Mouse (Mus musculus): ENCODE results near the gene Dscam. TPM values are rescaled to one million over a fixed set of nuclear protein-coding genes. Genes with fewer than 3 reads are reported as not detected.

Gene Dscam
- polyA plus RNA-seq, 1 experiment from 2014 or later: 0.05 TPM

DNA sequence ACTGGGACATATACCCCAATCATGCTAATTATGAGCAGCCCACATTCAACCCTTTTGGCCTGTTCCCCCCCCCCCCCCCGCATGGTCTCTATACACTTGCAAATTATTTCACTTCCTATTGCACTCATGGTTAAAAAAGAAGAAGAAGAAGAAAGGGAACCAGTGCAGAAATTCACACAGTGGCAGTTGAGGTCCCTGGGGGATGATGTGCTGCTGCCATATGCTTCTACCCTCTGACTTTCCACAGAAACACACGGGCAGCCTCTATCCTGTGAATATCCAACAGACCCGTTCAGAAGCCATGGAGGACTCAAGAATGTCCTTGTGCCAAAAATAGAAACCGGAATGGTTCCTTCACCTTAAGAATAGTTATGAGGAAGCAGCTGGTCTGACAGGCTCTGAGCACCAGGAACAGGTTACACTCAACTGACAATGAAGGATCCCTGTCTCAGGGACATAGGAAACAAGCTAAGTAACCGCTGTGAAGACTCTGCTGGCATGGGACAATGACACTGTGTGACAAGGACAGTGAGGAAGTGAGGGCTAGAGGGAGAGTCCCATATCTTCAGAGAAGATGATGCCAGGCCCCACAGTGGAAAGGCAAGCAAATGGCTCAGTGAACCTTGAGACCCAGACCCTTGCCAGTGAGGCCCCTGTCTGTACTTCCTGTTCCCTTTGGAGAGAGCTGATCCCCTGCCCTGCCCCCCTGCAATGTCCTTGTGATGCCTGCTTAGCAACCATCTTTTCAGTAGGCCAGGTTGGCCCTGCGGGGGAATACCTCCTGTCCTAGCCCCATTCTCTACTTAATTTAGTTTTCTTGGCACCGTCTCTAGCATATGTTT, 545.8 kb downstream of the Dscam start:
- Histone ChIP-seq H3K27ac (no peak overlapping the region), H3K27me3 (ENCODE audit: insufficient read depth, low read length) (0 out of 2 replicates have a peak, but pooled peaks cover 3% of the 10 kb centered on the region), H3K36me3 (ENCODE audit: insufficient read depth, low read length) (no peaks in the 10 kb centered on the region), H3K9ac (ENCODE audit: low read depth, low read length) (no peak overlapping the region), H3K4me2 (ENCODE audit: low read length) (no peak overlapping the region), H3K4me1 (replicated peaks; ENCODE audit: insufficient read depth, low read length) (no peaks in the 10 kb centered on the region), H3K9me3 (replicated peaks; ENCODE audit: low read length) (no peaks in the 10 kb centered on the region), H3K4me3 (replicated peaks; ENCODE audit: low read depth, low read length) (no peak overlapping the region)
- ATAC-seq (replicated peaks; ENCODE audit: low FRiP score, low read depth) (no peak), DNase-seq (ENCODE audit: low spot score) (no peak)
- TF ChIP-seq CTCF (IDR thresholded peaks at IDR 0.05; ENCODE audit: low read depth): no peak
- 71% methylated on average over 7 of the region's 7 CpGs for WGBS

DNA sequence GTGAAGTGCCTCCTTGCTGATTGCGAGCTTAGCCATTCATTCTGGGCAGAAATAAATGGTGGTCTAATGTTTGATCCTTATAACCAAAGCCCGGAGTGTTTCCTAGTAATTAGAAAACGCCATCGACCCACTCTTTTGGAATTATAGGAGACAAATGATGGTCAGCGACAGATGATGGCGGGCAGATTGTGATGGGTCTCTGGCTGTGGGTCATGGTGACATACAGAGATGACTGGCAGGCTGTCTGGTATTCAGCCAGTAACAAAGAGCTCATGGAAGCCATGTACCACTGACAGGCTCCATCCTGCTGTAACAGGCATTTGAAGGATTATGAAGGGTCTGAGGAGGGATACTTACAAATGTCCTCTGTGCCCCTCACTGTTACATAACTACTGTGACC, 549.7 kb downstream of the Dscam start:
- no peak for TF ChIP-seq CTCF (IDR thresholded peaks at IDR 0.05; ENCODE audit: low read depth)
- H3K9me3 ChIP-seq (replicated peaks; ENCODE audit: low read length): no peaks in the 10 kb centered on the region
- WGBS: 87% methylated on average over 6 of the region's 6 CpGs
- no peak overlapping the region for H3K9ac ChIP-seq (ENCODE audit: low read depth, low read length)
- 0 out of 2 replicates have a peak, but pooled peaks cover 3% of the 10 kb centered on the region for H3K27me3 ChIP-seq (ENCODE audit: insufficient read depth, low read length)
- no peaks in the 10 kb centered on the region for H3K36me3 ChIP-seq (ENCODE audit: insufficient read depth, low read length)
- no peak overlapping the region for H3K27ac ChIP-seq
- no peak overlapping the region for H3K4me3 ChIP-seq (replicated peaks; ENCODE audit: low read depth, low read length)
- H3K4me1 ChIP-seq (replicated peaks; ENCODE audit: insufficient read depth, low read length): peaks cover 8% of the 10 kb centered on the region
- no peak for DNase-seq (ENCODE audit: low spot score)
- no peak overlapping the region for H3K4me2 ChIP-seq (ENCODE audit: low read length)
- ATAC-seq (replicated peaks; ENCODE audit: low FRiP score, low read depth): no peak

DNA sequence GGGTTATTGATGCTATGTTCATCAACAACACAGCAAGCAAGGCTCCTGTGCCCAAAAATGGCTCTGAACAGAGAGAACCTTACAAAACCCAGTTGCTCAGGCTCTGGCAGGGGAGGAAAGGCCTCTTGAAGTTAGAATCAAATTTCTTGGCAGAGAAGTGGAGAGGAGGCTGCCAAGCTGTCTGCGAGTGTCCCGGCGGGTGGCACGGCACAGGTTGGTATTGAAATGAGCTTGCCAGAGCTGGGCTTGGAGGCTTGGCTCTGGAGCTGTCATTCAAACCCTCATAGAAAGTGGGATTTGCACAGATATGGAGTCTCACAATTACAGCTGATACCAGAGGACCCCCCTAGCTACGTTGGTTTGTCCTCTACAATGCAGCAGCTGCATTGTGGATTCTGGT, 550.1 kb downstream of the Dscam start:
- TF ChIP-seq CTCF (IDR thresholded peaks at IDR 0.05; ENCODE audit: low read depth): no peak
- ATAC-seq (replicated peaks; ENCODE audit: low FRiP score, low read depth) (no peak), DNase-seq (ENCODE audit: low spot score) (no peak)
- Histone ChIP-seq H3K27ac (no peak overlapping the region), H3K4me3 (replicated peaks; ENCODE audit: low read depth, low read length) (no peak overlapping the region), H3K4me1 (replicated peaks; ENCODE audit: insufficient read depth, low read length) (peaks cover 8% of the 10 kb centered on the region), H3K27me3 (ENCODE audit: insufficient read depth, low read length) (0 out of 2 replicates have a peak, but pooled peaks cover 3% of the 10 kb centered on the region), H3K36me3 (ENCODE audit: insufficient read depth, low read length) (no peaks in the 10 kb centered on the region), H3K9me3 (replicated peaks; ENCODE audit: low read length) (no peaks in the 10 kb centered on the region), H3K9ac (ENCODE audit: low read depth, low read length) (no peak overlapping the region), H3K4me2 (ENCODE audit: low read length) (no peak overlapping the region)
- 75% methylated on average over 5 of the region's 5 CpGs for WGBS

DNA sequence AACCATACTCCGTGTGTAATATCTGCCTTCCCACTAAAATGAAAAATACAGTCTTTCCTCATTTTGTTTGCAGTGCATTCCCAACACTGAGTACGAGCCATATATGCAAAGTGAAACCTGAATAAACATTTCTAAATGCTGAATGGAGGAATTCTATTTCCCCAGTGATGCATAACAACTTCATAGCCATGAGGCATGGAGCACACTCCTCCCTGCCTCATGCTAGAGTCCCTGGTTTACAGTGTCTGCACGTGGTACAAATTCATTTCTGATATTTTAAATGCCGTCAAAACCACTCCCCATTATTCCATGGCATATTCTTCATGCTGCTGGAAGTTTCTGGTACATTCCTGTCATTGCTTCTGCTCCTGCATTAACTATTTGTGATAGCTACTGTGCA, 552.8 kb downstream of the Dscam start:
- Histone ChIP-seq H3K9me3 (replicated peaks; ENCODE audit: low read length) (no peaks in the 10 kb centered on the region), H3K4me1 (replicated peaks; ENCODE audit: insufficient read depth, low read length) (peaks cover 10% of the 10 kb centered on the region), H3K36me3 (ENCODE audit: insufficient read depth, low read length) (no peaks in the 10 kb centered on the region), H3K9ac (ENCODE audit: low read depth, low read length) (no peak overlapping the region), H3K27me3 (ENCODE audit: insufficient read depth, low read length) (0 out of 2 replicates have a peak, but pooled peaks cover 3% of the 10 kb centered on the region), H3K4me2 (ENCODE audit: low read length) (peak overlapping the region; percentile 18; the same call in 1 of the 2 replicates), H3K27ac (no peak overlapping the region), H3K4me3 (replicated peaks; ENCODE audit: low read depth, low read length) (no peak overlapping the region)
- 40% methylated on average over 4 of the region's 4 CpGs for WGBS
- no peak for TF ChIP-seq CTCF (IDR thresholded peaks at IDR 0.05; ENCODE audit: low read depth)
- ATAC-seq (replicated peaks; ENCODE audit: low FRiP score, low read depth): no peak
- DNase-seq (ENCODE audit: low spot score): peak; percentile 14

DNA sequence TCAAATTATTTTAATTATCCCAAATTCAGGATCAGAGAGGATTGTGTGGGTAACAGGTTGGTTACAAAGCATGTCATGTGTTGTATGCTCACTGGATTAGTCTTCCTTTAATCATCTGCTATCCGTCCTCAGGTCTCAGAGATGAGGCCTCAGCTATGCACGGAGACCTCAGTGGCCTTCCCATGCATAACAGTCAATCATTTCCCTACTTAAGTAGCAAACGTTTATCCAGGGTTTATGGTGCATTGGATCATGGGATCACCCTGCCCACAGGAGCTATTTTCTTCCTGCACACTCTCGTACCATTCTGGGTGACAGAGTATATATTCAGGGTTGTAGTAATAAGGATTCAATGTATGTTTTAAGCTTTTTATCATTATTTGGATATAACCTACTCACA, 557.3 kb downstream of the Dscam start:
- DNase-seq (ENCODE audit: low spot score) (peak; percentile 34), ATAC-seq (replicated peaks; ENCODE audit: low FRiP score, low read depth) (0 out of 2 replicates have a peak, but pooled peaks have one; percentile 38)
- no peak for TF ChIP-seq CTCF (IDR thresholded peaks at IDR 0.05; ENCODE audit: low read depth)
- H3K9me3 ChIP-seq (replicated peaks; ENCODE audit: low read length): no peaks in the 10 kb centered on the region
- no peak overlapping the region for H3K9ac ChIP-seq (ENCODE audit: low read depth, low read length)
- WGBS: 27% methylated on average over 4 of the region's 4 CpGs
- no peak overlapping the region for H3K4me2 ChIP-seq (ENCODE audit: low read length)
- H3K4me3 ChIP-seq (replicated peaks; ENCODE audit: low read depth, low read length): no peak overlapping the region
- H3K36me3 ChIP-seq (ENCODE audit: insufficient read depth, low read length): no peaks in the 10 kb centered on the region
- no peak overlapping the region for H3K27ac ChIP-seq
- peaks cover 13% of the 10 kb centered on the region for H3K4me1 ChIP-seq (replicated peaks; ENCODE audit: insufficient read depth, low read length)
- H3K27me3 ChIP-seq (ENCODE audit: insufficient read depth, low read length): no peaks in the 10 kb centered on the region

DNA sequence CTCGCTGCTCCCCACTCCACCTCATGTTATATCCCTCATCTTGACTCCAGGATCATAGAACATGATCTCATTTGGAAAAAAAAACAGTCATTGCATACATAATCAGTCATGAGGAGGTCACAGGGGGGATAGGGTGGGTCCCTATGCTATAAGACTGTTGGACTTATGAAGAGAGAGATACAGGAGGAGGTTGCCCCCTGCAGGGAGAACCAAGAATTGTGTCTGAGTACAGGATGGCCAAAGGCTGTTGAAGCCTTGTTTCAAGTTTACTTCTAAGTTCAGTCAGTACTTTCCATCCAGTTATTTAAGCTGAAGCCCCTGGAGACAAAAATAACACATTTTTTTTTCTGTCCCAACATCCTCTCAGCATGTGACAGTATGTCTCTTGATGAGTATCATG, 559.7 kb downstream of the Dscam start:
- Histone ChIP-seq H3K9me3 (replicated peaks; ENCODE audit: low read length) (no peaks in the 10 kb centered on the region), H3K4me2 (ENCODE audit: low read length) (no peak overlapping the region), H3K27me3 (ENCODE audit: insufficient read depth, low read length) (no peaks in the 10 kb centered on the region), H3K4me3 (replicated peaks; ENCODE audit: low read depth, low read length) (no peak overlapping the region), H3K36me3 (ENCODE audit: insufficient read depth, low read length) (no peaks in the 10 kb centered on the region), H3K4me1 (replicated peaks; ENCODE audit: insufficient read depth, low read length) (0 out of 2 replicates have a peak, but pooled peaks cover 5% of the 10 kb centered on the region), H3K27ac (no peak overlapping the region), H3K9ac (ENCODE audit: low read depth, low read length) (no peak overlapping the region)
- ATAC-seq (replicated peaks; ENCODE audit: low FRiP score, low read depth) (no peak), DNase-seq (ENCODE audit: low spot score) (peak; percentile 65)
- WGBS: 81% methylated on average over 1 of the region's 1 CpGs
- TF ChIP-seq CTCF (IDR thresholded peaks at IDR 0.05; ENCODE audit: low read depth): peak; percentile 75

Data from kidney, postnatal 0 days (tissue).